Mouse (Mus musculus) right cerebral cortex, postnatal 10 days (tissue): ENCODE results near the gene Kmt5b.
A peak's percentile ranks its signal among the peaks of the same experiment; 100 is the strongest.

Experiments used
- DNase-seq, 2 experiments: peaks; one replicate each; pipeline ENCODE4 v3.0.0; 2021; ENCODE audit warnings: low spot score in 2 of 2

The Kmt5b gene

DNA sequence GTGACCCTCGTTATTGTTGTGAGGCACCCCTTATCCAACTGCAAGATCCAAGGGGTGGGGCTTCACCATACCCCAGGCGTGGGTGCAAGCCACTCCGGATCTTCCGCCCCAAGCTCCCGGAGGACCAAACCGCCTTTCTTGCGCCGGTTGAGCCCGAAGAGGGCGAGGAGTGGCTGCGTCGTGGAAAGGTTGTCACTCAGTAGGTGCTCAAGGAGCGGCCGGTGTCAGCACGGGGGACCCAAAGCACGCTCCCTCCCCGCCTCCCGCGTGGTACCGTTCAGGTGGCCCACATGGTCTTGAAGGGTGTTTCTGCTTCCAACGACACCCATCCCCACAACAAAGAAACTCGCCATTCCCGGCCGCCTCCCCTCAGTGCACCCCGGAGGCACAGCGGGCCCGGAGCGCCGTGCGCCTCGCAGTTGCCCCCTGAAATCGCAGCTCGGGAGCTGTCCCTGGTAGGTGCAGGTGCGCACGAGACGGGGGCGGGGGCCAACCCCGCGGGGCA, at the start of gene Kmt5b:
TSS of gene Kmt5b (plus strand) at position 146 of the 505 bp plus-strand sequence.
- peak; percentile 70 to 78 for DNase-seq

DNA sequence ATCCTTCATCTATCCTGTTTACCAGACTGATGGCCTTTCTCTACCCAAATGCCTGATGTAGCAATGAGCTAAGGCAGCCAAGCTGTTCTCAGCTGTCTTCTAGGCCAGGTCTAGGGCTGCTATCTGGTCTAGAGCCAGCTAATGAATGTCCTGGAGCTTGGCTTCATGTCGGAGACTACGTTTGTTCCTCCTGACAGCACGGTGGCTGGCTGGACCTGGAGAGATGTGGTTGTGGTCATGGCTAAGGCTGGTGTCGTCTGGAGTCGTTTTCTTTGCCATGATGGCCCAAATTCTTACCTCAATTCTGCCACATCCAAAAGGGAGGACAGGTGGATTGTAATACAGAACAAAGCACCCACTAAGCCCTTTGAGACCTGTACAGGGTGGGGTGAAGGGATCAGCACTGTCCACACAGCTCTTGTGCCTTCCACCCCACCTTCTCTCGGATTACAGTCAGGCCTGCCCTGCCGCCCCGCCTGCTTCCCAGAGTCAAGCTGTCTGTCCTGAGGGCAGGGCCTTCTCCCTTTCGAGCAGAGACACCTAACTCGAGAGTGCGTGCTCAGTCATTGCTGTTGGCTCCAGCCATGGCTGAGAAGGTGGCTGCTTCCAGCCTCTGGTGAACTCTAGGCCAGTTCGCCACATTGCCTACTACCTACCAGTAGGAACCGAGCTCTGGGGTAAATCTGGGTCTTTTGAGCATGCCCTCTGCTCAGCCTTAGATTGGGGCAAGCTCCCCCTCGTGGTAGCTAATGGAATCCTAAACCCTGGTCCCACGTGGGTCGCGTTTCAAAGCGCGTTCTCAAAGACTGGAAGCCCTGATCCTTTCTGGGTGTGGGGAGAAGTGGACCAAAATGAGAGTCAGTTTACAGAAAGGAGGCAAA, 48.5 kb upstream of the Kmt5b start:
- DNase-seq, result peak; percentile 80 to 83

- DNase-seq, result peak; percentile 65 to 77
Measured at GRCm38 (mm10) chr19:3719362-3719891, 47.8 kb upstream of the Kmt5b start.

DNA sequence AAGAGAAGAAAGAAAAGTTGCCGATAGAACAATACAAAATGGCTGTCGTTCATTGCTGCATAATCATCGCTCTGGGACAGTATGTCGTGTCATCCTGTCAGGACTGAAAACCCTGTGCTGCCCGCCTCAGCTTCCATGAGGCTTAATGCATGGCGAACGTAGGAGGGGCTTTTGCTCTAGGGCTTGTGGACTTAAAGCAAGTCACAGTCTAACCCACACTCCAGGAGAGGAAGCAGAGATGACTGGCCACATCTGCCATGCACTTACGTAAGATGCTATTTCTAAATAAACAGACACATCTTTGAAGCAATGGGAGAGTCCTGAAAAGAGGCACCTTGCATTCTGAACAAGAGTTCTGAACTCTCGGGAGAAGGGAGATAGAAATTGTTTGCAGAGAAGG, 44.1 kb upstream of the Kmt5b start:
- no peak for DNase-seq

DNA sequence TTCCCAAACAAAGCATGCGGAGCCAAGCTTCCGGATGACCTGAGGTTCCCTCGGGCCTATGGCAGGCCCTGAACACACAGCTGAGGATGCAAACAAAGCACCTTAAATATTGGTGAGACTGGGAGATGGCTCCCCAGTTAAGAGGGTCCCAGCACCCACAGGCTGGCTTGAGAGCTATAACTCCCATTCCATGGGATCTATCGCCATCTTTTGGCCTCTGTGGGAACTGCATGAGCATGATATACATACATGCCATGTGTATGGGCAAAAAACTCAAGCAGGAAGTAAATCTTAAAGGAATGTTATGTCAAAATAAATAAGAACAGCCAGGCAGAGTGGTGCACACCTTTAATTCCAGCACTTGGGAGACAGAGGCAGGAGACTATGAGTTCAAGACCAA, 43.3 kb upstream of the Kmt5b start:
- DNase-seq, result no peak

DNA sequence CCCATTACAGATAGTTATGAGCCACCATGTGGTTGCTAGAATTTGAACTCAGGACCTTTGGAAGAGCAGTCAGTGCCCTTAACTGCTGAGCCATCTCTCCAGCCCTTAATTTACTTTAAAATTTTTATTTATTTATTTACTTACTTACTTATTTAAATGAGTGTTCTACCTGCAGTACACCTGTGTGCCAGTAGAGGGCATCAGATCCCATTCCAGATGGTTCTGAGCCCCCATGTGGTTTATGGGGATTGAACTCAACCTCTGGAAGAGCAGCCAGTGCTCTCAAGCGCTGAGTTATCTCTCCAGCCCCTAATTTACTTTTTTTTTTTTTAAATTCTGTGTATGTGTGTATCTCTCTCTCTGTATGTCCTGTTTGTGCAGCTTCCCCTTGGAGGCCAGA, 42.4 kb upstream of the Kmt5b start:
- DNase-seq, result peak in 1 of 2 experiments; percentile 61

DNA sequence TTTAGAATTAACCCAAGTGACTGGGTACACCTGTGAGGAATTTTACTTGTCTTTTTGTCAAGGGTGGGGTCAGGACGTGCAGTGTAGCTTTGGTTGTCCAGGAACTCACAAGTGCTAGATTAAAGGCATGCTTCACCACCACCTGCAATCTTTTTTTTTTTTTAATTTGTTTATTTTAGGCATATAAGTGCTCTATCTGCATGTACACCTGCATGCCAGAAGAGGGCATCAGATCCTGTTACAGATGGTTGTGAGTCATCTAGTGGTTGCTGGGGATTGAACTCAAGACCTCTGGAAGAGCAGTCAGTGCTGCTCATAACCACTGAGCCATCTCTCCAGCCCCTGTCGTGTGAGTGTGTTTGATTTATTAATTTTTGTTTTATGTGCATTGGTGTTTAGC, 38.3 kb upstream of the Kmt5b start:
- DNase-seq, result no peak

- DNase-seq, result no peak
Measured at GRCm38 (mm10) chr19:3730781-3731646, 36.2 kb upstream of the Kmt5b start.

GRCm38 (mm10) chr19:3736001-3736400, 31.2 kb upstream of the Kmt5b start:
- no peak for DNase-seq

DNA sequence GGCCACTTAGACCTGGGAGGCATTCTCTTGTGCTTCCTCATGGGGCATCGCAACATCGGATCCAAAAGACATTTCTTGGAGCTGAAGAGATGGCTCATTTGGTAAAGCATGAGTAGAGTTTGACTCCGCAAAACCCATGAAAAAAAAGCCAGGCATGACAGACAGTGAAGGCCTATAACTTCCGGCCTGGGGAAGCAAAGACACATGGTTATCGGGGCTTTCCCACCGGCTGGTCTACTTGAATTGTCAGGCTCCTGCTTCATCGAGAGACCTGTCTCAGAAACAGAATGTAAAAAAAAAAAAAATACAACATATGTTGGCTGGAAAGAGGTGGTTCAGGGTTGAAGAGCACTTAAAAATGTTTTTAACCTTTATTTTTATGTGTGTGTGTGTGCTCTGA, 27.6 kb upstream of the Kmt5b start:
- no peak for DNase-seq

GRCm38 (mm10) chr19:3742716-3743115, 24.5 kb upstream of the Kmt5b start:
- DNase-seq, result no peak

- DNase-seq, result no peak
Measured at GRCm38 (mm10) chr19:3743362-3743761, 23.9 kb upstream of the Kmt5b start.

- DNase-seq, result peak; percentile 54 to 60
Measured at GRCm38 (mm10) chr19:3743851-3744512, 23.2 kb upstream of the Kmt5b start.

- no peak for DNase-seq
Measured at GRCm38 (mm10) chr19:3752621-3753239, 14.5 kb upstream of the Kmt5b start.

DNA sequence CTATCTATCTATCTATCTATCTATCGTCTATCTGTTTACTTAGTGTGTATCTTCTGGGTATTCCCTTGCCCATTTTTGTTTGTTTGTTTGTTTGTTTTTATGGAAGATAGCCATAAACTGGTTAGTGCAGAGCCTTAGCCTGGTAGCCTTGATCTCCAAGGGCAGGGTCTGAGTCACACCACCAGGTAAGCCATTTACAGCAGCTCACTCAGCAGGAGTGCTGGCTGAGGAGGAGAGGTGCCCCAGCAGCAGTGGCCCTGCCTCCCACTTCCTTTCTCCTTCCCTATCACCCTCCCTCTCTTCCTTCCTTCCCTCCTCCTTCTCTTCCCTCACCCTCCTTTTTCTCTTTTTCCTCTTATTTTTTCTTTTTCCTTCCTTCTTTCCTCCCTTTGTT, 14.0 kb upstream of the Kmt5b start:
- no peak for DNase-seq

DNA sequence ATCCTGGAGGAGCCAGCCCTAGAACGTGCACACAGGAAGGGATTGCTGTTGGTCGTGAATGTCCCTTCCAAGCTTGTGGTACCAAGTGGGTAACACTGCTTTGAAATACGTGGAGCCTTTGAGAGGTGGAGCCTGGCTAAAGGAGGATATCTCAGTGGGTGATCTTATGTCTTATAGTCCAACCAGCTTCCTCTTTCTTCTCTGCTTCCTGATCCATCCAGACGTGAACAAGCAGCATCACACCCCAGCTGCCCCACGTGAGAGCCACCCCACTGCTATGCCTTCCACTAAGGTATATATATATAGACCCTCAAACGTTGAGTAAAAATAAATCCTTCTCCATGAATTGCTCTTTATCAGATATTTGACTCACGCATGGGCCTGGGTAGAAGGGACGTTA, 13.5 kb upstream of the Kmt5b start:
- DNase-seq, result no peak

DNA sequence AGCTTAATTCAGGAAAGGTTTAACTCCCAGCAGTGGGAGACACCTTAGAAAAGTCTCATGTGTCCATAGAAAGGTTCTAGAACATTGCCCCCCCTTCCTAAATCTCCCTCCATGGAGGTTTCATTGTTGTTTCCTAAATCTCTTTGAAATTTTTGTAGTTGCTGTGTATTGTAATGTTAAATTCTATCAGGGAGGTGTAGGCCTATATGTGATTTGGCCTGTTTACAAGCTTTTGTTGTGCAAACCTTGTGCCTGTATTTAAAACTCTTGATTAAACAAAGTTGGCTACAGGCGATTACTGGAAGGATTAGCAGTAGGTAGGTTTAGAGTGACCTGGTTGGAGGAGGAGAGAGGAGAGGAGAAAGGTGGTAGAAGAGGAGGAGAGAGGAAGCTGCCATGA, 9.4 kb upstream of the Kmt5b start:
- no peak for DNase-seq

DNA sequence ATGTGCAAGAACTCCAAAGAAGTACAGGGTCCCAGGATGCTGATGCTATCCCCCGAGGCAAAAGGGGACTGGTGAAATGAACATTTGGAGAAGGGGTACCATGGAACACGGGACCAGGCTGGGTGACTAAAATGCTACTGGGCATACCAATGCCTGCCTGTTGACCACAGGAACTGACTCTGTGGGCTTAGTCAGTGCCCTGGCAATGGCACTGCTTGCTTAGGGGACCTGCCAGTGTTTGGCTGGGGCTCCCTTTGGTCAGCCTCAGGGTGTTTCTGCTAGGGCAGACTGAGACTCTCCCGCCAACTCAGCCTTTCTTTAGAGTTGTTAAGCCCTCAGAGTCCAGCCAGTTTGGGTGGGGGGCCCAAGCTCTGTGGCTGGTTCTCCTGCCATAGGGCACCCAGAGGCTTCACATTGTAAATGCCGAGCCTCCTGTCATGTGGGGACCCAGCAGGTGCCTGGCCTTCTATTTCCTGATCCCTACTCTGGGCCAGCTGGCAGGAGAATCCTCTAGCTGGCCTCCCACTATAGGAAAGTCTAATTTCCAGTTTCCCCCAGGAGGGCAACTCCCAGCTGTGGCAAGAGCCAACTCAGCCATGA, 1.9 kb upstream of the Kmt5b start:
- no peak for DNase-seq

GRCm38 (mm10) chr19:3766378-3766777, 843 bp upstream of the Kmt5b start:
- DNase-seq, result peak in 1 of 2 experiments; percentile 45

GRCm38 (mm10) chr19:3767781-3768696, 818 bp downstream of the Kmt5b start:
- DNase-seq, result peak; percentile 93
